Mouse (Mus musculus) ES-Bruce4 (cell line): ENCODE data around the gene Slc8a1. TPM values are rescaled to one million over a fixed set of nuclear protein-coding genes. Genes with fewer than 3 reads are reported as not detected.

Experiments used
- H3K27ac ChIP-seq: 2 replicates; pipeline ENCODE4 v1.5.1; 2012; ENCODE audit warnings: low read length, inconsistent platforms; ENCODE audit not compliant: insufficient read depth
- H3K27me3 ChIP-seq: 2 replicates; pipeline ENCODE4 v1.6.1; 2012; ENCODE audit warnings: mild to moderate bottlenecking, low read length, inconsistent platforms; ENCODE audit not compliant: control insufficient read depth, poor library complexity, insufficient read depth, severe bottlenecking
- H3K36me3 ChIP-seq: 2 replicates; pipeline ENCODE4 v1.6.1; 2012; ENCODE audit warnings: inconsistent platforms, mild to moderate bottlenecking, low read length, moderate library complexity; ENCODE audit not compliant: control insufficient read depth, poor library complexity, insufficient read depth, severe bottlenecking
- H3K4me1 ChIP-seq: one replicate; pipeline ENCODE4 v1.8.1; 2011; ENCODE audit warnings: low read length; ENCODE audit not compliant: control insufficient read depth, insufficient read depth
- H3K4me3 ChIP-seq: 2 replicates; pipeline ENCODE4 v1.5.1; 2011; ENCODE audit warnings: low read depth, mild to moderate bottlenecking, low read length
- H3K9ac ChIP-seq: 2 replicates; pipeline ENCODE4 v1.6.1; 2012; ENCODE audit warnings: low read depth, mild to moderate bottlenecking, inconsistent platforms; ENCODE audit not compliant: poor library complexity, severe bottlenecking
- H3K9me3 ChIP-seq: replicated peaks from 2 replicates; pipeline ENCODE4 v1.6.1; 2012; ENCODE audit warnings: mild to moderate bottlenecking, low read length, inconsistent platforms; ENCODE audit not compliant: control insufficient read depth, poor library complexity, insufficient read depth, severe bottlenecking
- CTCF ChIP-seq: IDR thresholded peaks from one replicate; pipeline ENCODE4 v1.8.1; 2011; ENCODE audit warnings: low read depth, low read length
- EP300 ChIP-seq: IDR thresholded peaks from 2 replicates; pipeline ENCODE4 v1.6.1; 2011; ENCODE audit warnings: low read depth, low read length; ENCODE audit not compliant: insufficient read depth
- POLR2A ChIP-seq: IDR thresholded peaks from one replicate; pipeline ENCODE4 v1.8.1; 2011; ENCODE audit warnings: low read length; ENCODE audit not compliant: insufficient read depth
- polyA plus RNA-seq: library from polyadenylated mRNA; stranded (reverse); fragments of >200 nt; gene quantifications from 2 replicates; pipeline ENCODE4 v1.2.4, GENCODE M21; 2011; ENCODE audit warnings: low read depth; ENCODE audit not compliant: missing spikeins, insufficient read depth, insufficient read length

Slc8a1 gene
- polyA plus RNA-seq, 1 experiment, result 0.52 TPM

- no peak overlapping the region for H3K27ac ChIP-seq
- no peaks in the 10 kb centered on the region for H3K27me3 ChIP-seq
- H3K4me1 ChIP-seq, result no peaks in the 10 kb centered on the region
- TF ChIP-seq POLR2A (no peak), CTCF (no peak), EP300 (no peak)
- no peaks in the 10 kb centered on the region for H3K9me3 ChIP-seq
- H3K9ac ChIP-seq, result no peak overlapping the region
- H3K36me3 ChIP-seq, result no peaks in the 10 kb centered on the region
- H3K4me3 ChIP-seq, result no peak overlapping the region
Measured at GRCm38 (mm10) chr17:81492216-81492865, 245.8 kb downstream of the Slc8a1 start.

GRCm38 (mm10) chr17:81486388-81486787 lies 251.8 kb downstream of the Slc8a1 start:
- no peaks in the 10 kb centered on the region for H3K9me3 ChIP-seq
- no peaks in the 10 kb centered on the region for H3K36me3 ChIP-seq
- TF ChIP-seq EP300 (no peak), CTCF (no peak), POLR2A (no peak)
- H3K4me3 ChIP-seq, result no peak overlapping the region
- no peaks in the 10 kb centered on the region for H3K4me1 ChIP-seq
- no peak overlapping the region for H3K27ac ChIP-seq
- H3K27me3 ChIP-seq, result no peaks in the 10 kb centered on the region
- H3K9ac ChIP-seq, result no peak overlapping the region

GRCm38 (mm10) chr17:81481843-81482490 lies 256.2 kb downstream of the Slc8a1 start:
- Histone ChIP-seq H3K36me3 (no peaks in the 10 kb centered on the region), H3K4me1 (no peaks in the 10 kb centered on the region), H3K4me3 (no peak overlapping the region), H3K9me3 (no peaks in the 10 kb centered on the region), H3K9ac (no peak overlapping the region), H3K27ac (no peak overlapping the region), H3K27me3 (no peaks in the 10 kb centered on the region)
- no peak for TF ChIP-seq CTCF
- TF ChIP-seq POLR2A, result no peak
- TF ChIP-seq EP300, result no peak

DNA sequence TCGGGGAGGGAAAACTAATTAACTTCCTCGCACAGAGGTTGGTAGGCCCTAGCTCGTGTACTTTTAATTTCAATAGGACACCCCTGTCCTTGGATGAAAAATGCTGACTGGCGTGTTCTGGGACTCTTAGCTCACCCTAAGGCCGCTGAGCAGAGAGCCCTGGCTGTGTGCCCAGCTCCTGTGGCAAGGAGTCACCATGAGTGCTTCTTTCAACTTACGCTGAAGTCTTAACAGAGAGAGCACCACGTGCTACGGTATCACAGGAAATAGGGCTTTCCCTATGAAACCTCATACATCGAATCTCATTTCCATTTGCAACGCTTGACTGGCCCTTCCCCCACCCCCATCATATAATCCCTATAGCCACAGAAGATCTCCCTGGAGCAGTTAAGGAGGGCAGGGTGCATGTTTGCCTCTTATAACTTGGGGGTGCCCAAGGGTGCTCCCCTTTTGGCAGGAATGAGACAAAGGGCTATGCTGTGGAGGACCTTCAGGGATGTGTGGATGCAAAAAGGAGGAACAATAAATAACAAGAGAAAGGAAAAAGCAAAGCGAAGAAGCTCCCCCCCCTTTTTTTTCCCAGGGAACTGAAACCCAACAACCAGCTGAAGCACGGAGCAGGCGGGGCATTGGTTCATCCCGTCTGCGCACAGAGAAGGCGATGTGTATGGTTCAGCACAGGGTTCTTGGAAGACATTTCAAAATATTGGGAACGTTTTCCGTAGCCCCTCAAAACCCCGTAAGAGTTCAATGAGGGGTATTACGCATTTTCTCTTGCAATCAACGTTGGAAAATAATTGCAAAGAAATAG lies 257.6 kb downstream of the Slc8a1 start:
- Histone ChIP-seq H3K9me3 (no peaks in the 10 kb centered on the region), H3K4me1 (no peaks in the 10 kb centered on the region), H3K27me3 (no peaks in the 10 kb centered on the region), H3K9ac (no peak overlapping the region), H3K36me3 (no peaks in the 10 kb centered on the region), H3K27ac (no peak overlapping the region), H3K4me3 (no peak overlapping the region)
- TF ChIP-seq POLR2A (no peak), CTCF (no peak), EP300 (no peak)

DNA sequence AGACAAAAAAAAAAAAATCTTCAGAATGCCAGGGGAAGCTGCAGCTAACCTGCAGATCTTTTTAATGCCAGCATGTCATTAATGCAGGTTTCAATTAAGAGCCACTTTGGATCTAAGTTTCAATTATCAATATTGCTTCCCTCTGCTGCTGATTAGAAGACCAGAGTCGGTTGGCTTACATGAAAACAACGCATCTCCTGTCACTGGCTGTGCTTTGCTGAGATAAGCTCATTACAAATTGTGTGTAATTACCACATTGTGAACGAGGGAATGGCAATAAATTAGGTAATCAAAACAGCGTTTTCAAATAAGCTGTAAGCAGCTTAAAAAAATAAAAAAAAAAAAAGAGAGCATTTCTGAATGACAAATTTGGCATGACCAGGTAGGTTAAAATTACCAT lies 258.4 kb downstream of the Slc8a1 start:
- no peak overlapping the region for H3K9ac ChIP-seq
- H3K4me1 ChIP-seq, result no peaks in the 10 kb centered on the region
- H3K36me3 ChIP-seq, result no peaks in the 10 kb centered on the region
- no peak overlapping the region for H3K27ac ChIP-seq
- no peak for TF ChIP-seq POLR2A
- TF ChIP-seq CTCF, result no peak
- TF ChIP-seq EP300, result no peak
- no peak overlapping the region for H3K4me3 ChIP-seq
- H3K9me3 ChIP-seq, result no peaks in the 10 kb centered on the region
- H3K27me3 ChIP-seq, result no peaks in the 10 kb centered on the region
